Mouse (Mus musculus) neutrophil, adult 65 days (primary cell): Measurements from ENCODE around the gene Fthl17f. TPM values are rescaled to one million over a fixed set of nuclear protein-coding genes. Genes with fewer than 3 reads are reported as not detected.

ENCODE experiments used
- total RNA-seq: library from RNA; stranded (reverse); gene quantifications from 2 replicates; pipeline ENCODE4 v1.2.4, GENCODE M21; 2023

The Fthl17f gene
- total RNA-seq = not detected in 2 replicates

DNA sequence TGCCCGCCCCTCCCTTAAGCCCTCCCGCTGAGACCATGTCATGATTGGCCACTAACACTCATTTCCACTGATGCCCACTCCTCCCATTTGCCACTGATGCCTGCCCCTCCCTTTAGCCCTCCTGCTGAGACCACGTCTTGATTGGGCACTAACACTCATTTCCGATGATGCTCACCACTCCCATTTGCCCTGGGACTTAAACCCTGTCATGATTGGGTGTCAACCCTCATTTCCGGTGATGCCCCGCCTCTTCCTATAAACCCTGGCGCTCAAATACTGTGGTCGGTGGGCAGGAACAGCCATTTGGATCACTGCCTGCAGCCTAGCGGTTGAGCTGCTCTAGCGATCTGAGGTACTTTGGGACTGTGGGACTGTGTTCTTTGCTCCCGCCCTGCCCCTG lies at the start of gene Fthl17f:
Fthl17f (plus strand) TSS at position 301 of the 400 bp plus-strand sequence.

DNA sequence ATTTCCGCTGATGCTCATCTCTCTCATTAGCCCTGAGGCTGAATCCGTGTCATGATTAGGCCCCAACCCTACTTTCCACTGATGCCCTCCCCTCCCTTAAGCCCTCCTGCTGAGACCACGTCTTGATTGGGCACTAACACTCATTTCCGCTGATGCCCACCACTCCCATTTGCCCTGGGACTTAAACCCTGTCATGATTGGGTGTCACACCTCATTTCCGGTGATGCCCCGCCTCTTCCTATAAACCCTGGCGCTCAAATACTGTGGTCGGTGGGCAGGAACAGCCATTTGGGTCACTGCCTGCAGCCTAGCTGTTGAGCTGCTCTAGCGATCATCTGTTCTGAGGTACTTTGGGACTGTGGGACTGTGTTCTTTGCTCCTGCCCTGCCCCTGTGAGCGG lies 29.6 kb upstream of the Fthl17f start, which contains the start of gene Fthl17e:
Fthl17e (plus strand) TSS at position 301 of the 400 bp plus-strand sequence.

DNA sequence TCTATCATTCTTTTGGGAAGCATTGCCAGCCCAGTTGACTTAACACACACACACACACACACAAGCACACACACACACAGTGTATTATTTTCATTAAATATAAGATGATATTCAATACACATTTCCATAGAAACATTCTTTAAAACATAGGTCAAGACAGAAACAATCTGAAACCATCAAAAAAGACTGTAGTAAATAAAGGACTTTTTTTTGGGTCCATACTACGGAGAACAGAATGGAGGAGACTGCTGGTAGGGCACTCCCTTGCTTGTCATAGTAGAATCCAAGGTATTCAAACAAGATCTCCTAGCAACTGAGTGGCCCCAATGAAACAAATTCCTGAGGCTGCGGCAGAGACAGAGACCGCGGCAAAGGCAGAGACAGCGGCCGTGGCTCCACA lies 41.4 kb downstream of the Fthl17f start, which contains the start of gene 4930402K13Rik:
4930402K13Rik (plus strand) TSS at position 301 of the 400 bp plus-strand sequence.

Other genes starting within 250 kb of the Fthl17f start
- gene Gm6592, start 219.0 kb upstream of the Fthl17f start, total RNA-seq = not detected in 2 replicates
- gene Gm5751, start 188.8 kb upstream of the Fthl17f start, total RNA-seq = not detected in 2 replicates
- gene B630019K06Rik, start 170.6 kb upstream of the Fthl17f start, total RNA-seq = 0.28 TPM in 1 of 2 replicates, not detected in the other
- gene Fthl17b, start 100.0 kb upstream of the Fthl17f start, total RNA-seq = not detected in 2 replicates
- not detected in 2 replicates for gene Fthl17c, start 86.5 kb upstream of the Fthl17f start, total RNA-seq
- gene Fthl17d, start 76.3 kb upstream of the Fthl17f start, total RNA-seq = not detected in 2 replicates
- gene Fthl17e, start 29.5 kb upstream of the Fthl17f start, total RNA-seq = not detected in 2 replicates
- gene 4930402K13Rik, start 41.5 kb downstream of the Fthl17f start, total RNA-seq = not detected in 2 replicates
- gene Lancl3, start 136.9 kb downstream of the Fthl17f start, total RNA-seq = not detected in 2 replicates
- not detected in 2 replicates for gene Gm14862, start 193.9 kb downstream of the Fthl17f start, total RNA-seq
- 4.3 and 5.0 TPM in 2 replicates for gene Xk, start 209.7 kb downstream of the Fthl17f start, total RNA-seq
- 3.0 TPM in 1 of 2 replicates, not detected in the other for gene H2al1m, start 220.7 kb downstream of the Fthl17f start, total RNA-seq